Comparison of ENCODE assay signal across 18 mouse cellular contexts in genomic region chr16:23833603-23834002, GRCm38 (mm10). TPM values are rescaled to one million over a fixed set of nuclear protein-coding genes. Genes with fewer than 3 reads are reported as not detected.
A peak's percentile ranks its signal among the peaks of the same experiment; 100 is the strongest.
DNase-seq lines count a peak whose midpoint lies in the region; ATAC-seq and TF ChIP-seq lines count a peak whose summit lies in the region.
"Had no signal": no experiment of that assay in that cellular context is flagged by ENCODE, and none has a peak within 500 bp of the region (broad histone marks: within the 10 kb centered on the region; RNA-seq: fewer than 3 reads in every experiment).

No protein-coding gene starts in this region.

- ATAC-seq in hindbrain, embryonic 14.5 days (ENCODE audit: low FRiP score): peak; percentile 53; the same call in 1 of the 2 replicates
- no peak for ATAC-seq in hindbrain, embryonic 11.5 days (ENCODE audit: low FRiP score)
- ATAC-seq in intestine, postnatal 0 days: no peak
- ATAC-seq: inflammation-experienced regulatory T-cells, adult 6 months had no signal

- H3K27ac ChIP-seq in hindbrain, embryonic 14.5 days: no peak overlapping the region
- H3K27ac ChIP-seq in hindbrain, embryonic 11.5 days (ENCODE audit: low read depth, low read length): no peak overlapping the region
- no peak overlapping the region for H3K27ac ChIP-seq in intestine, postnatal 0 days (ENCODE audit: low read depth, low read length)
- H3K27ac ChIP-seq: embryonic facial prominence, embryonic 12.5 days; forebrain, embryonic 12.5 days; heart, adult 2 months; kidney, postnatal 0 days; midbrain, embryonic 15.5 days had no signal

- 49% methylated on average over 2 of the region's 2 CpGs for WGBS in hindbrain, embryonic 14.5 days
- WGBS in hindbrain, embryonic 11.5 days: 83% methylated on average over 2 of the region's 2 CpGs
- 36% methylated on average over 2 of the region's 2 CpGs for WGBS in intestine, postnatal 0 days

- H3K4me3 ChIP-seq in hindbrain, embryonic 14.5 days (replicated peaks; ENCODE audit: low read length): no peak overlapping the region
- H3K4me3 ChIP-seq in hindbrain, embryonic 11.5 days (ENCODE audit: low read depth, low read length): no peak overlapping the region
- H3K4me3 ChIP-seq in intestine, postnatal 0 days (ENCODE audit: low read depth, low read length): no peak overlapping the region
- H3K4me3 ChIP-seq: embryonic facial prominence, embryonic 12.5 days; forebrain, embryonic 12.5 days; heart, adult 2 months; midbrain, embryonic 15.5 days had no signal

- no peaks in the 10 kb centered on the region; the same call in 1 of the 2 replicates for H3K4me1 ChIP-seq in hindbrain, embryonic 14.5 days (replicated peaks; ENCODE audit: control insufficient read depth, insufficient read depth, low read length)
- H3K4me1 ChIP-seq in hindbrain, embryonic 11.5 days (replicated peaks; ENCODE audit: control insufficient read depth, insufficient read depth, low read length): no peaks in the 10 kb centered on the region
- no peaks in the 10 kb centered on the region for H3K4me1 ChIP-seq in intestine, postnatal 0 days (replicated peaks; ENCODE audit: control insufficient read depth, insufficient read depth, low read length)
- H3K4me1 ChIP-seq: forebrain, embryonic 12.5 days had no signal

- DNase-seq in hindbrain, embryonic 14.5 days (ENCODE audit: low spot score): no peak
- DNase-seq in hindbrain, embryonic 11.5 days (ENCODE audit: low spot score): no peak
- peak; percentile 7 for DNase-seq in adipocyte (ENCODE audit: low spot score)
- peak; percentile 19 to 45 for DNase-seq in adrenal gland, postnatal 36 days
- DNase-seq in lung, postnatal 4 days: peak; percentile 8 to 25
- DNase-seq in layer of hippocampus, postnatal 25 days (ENCODE audit: extremely low spot score in 1 of 2, low spot score in 1 of 2): no peak
- DNase-seq: heart, adult 2 months; heart, postnatal 10 days; retina, postnatal 1 day had no signal

- no peak overlapping the region for H3K4me2 ChIP-seq in hindbrain, embryonic 14.5 days (replicated peaks)
- H3K4me2 ChIP-seq in hindbrain, embryonic 11.5 days (replicated peaks; ENCODE audit: low read depth, low read length): no peak overlapping the region
- no peak overlapping the region for H3K4me2 ChIP-seq in intestine, postnatal 0 days (replicated peaks; ENCODE audit: low read depth)
- H3K4me2 ChIP-seq: embryonic facial prominence, embryonic 12.5 days; forebrain, embryonic 12.5 days; midbrain, embryonic 15.5 days had no signal

- TF ChIP-seq CTCF in intestine, postnatal 0 days (IDR thresholded peaks at IDR 0.05; ENCODE audit: low read depth): no peak

- no peaks in the 10 kb centered on the region for H3K36me3 ChIP-seq in hindbrain, embryonic 14.5 days (replicated peaks; ENCODE audit: control insufficient read depth, insufficient read depth)
- no peaks in the 10 kb centered on the region for H3K36me3 ChIP-seq in hindbrain, embryonic 11.5 days (ENCODE audit: control insufficient read depth, insufficient read depth, low read length)
- H3K36me3 ChIP-seq in intestine, postnatal 0 days (ENCODE audit: control insufficient read depth, insufficient read depth): no peaks in the 10 kb centered on the region
- H3K36me3 ChIP-seq: embryonic facial prominence, embryonic 12.5 days; forebrain, embryonic 12.5 days; midbrain, embryonic 15.5 days had no signal

- H3K9ac ChIP-seq in hindbrain, embryonic 14.5 days: no peak overlapping the region
- H3K9ac ChIP-seq in hindbrain, embryonic 11.5 days (ENCODE audit: low read depth, low read length): no peak overlapping the region
- no peak overlapping the region for H3K9ac ChIP-seq in intestine, postnatal 0 days (ENCODE audit: low read depth, low read length)
- H3K9ac ChIP-seq: embryonic facial prominence, embryonic 12.5 days; forebrain, embryonic 12.5 days; midbrain, embryonic 15.5 days had no signal

- H3K27me3 ChIP-seq in hindbrain, embryonic 14.5 days (ENCODE audit: control insufficient read depth, insufficient read depth, low read length): no peaks in the 10 kb centered on the region
- no peaks in the 10 kb centered on the region for H3K27me3 ChIP-seq in hindbrain, embryonic 11.5 days (ENCODE audit: control insufficient read depth, insufficient read depth, low read length)
- H3K27me3 ChIP-seq in intestine, postnatal 0 days (replicated peaks; ENCODE audit: control insufficient read depth, insufficient read depth, low read length): no peaks in the 10 kb centered on the region
- H3K27me3 ChIP-seq: embryonic facial prominence, embryonic 12.5 days; midbrain, embryonic 15.5 days had no signal

- no peaks in the 10 kb centered on the region for H3K9me3 ChIP-seq in hindbrain, embryonic 14.5 days (ENCODE audit: control insufficient read depth, low read length)
- H3K9me3 ChIP-seq in hindbrain, embryonic 11.5 days (ENCODE audit: control insufficient read depth, low read length): no peaks in the 10 kb centered on the region
- H3K9me3 ChIP-seq in intestine, postnatal 0 days (ENCODE audit: control insufficient read depth): no peaks in the 10 kb centered on the region
- H3K9me3 ChIP-seq: embryonic facial prominence, embryonic 12.5 days; midbrain, embryonic 15.5 days had no signal

RNA-seq across cellular contexts. Expression of gene Sst, which starts 57.2 kb away (rescaled TPM):
- 278 TPM in 2 replicates for polyA plus RNA-seq in hindbrain, embryonic 14.5 days (2014; fragmentation: Nextera tagmentation; extraction: Ambion mirVana)
- polyA plus RNA-seq in hindbrain, embryonic 11.5 days (2014; fragmentation: Nextera tagmentation; extraction: Ambion mirVana): 74.9 and 98.9 TPM in 2 replicates
- total RNA-seq in adrenal gland, postnatal 36 days (2021): not detected
- 71.7 and 74.5 TPM in 2 replicates for polyA plus RNA-seq in intestine, postnatal 0 days (2015; fragmentation: Nextera tagmentation; extraction: Ambion mirVana)
- total RNA-seq in layer of hippocampus, postnatal 25 days (2021): 100 to 1,000 TPM; 425 to 485 TPM
- total RNA-seq: gastrocnemius, adult 18-20 months; heart, adult 2 months; heart, postnatal 10 days; MEL had no signal
- polyA plus RNA-seq: heart, adult 2 months; inflammation-experienced regulatory T-cells, adult 6 months; kidney, postnatal 0 days; testis, adult 2 months had no signal

Comparison
In these comparisons a context has a peak if more than half of its experiments do, and no peak if none do; other contexts are left out.
1. DNase-seq: peak in adipocyte (single experiment), adrenal gland, postnatal 36 days (2 of 2) and lung, postnatal 4 days (2 of 2); none in hindbrain, embryonic 14.5 days (single experiment), hindbrain, embryonic 11.5 days (single experiment) and layer of hippocampus, postnatal 25 days (0 of 2).